Mouse (Mus musculus): ENCODE results near the gene Nans.
A peak's percentile ranks its signal among the peaks of the same experiment; 100 is the strongest.

The Nans gene

DNA sequence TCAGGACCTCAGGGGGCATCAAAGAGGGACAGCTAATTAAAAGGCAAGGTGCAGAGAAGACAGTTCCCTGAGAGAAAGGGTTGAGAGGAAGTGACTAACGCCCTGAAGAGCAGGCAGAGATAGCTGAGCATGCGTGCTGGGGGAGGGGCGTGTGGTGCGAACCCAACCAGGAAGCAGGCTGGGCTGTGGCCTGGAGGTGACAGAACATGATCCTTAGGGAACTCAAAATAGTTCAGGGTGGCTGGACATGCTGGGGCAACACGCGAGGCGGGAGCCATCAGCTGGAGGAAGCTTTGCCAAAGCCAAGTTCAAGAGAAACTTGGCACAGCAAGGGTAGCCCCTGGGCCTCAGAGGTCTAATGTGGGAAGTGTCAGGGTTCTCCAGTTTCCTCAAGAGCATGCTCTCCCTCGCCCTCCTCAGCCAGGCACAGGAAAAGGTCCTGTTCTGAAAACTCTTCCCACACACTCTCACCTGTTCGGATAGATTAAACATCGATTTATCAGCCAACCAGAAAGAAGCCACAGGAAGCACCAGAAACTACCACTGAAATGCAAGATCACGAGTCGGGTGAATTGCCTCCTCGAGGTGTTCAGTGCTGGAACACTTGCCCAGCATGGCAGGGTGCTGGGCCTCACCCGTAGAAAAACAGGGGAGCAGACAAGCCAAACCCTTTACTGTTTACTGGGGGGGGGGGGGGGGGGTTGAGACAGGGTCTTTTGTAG is 3.2 kb upstream of the Nans start:
- DNase-seq (ENCODE audit: low read depth, low spot score) = peak; percentile 77

DNA sequence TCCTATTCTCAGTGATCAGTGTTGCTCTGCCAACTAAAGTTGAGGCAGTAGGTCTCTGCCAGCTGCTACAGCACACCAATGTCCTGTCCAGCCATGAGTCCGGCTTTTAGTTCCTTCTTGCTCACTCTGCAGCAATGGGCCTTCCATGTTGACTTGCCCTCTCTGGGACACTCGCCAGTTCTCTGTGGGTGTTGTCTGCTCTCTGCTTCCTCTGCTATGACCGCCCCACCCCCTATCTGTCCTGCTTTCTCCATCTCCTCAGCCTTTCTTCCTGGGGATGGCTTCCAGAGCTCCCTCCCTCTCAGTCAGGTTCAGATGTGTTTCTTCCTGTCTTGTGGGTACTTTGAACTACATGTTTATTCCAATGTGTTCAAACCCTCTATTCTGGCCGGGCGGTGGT is 1.7 kb upstream of the Nans start:
- DNase-seq (ENCODE audit: low read depth, low spot score) = no peak

DNA sequence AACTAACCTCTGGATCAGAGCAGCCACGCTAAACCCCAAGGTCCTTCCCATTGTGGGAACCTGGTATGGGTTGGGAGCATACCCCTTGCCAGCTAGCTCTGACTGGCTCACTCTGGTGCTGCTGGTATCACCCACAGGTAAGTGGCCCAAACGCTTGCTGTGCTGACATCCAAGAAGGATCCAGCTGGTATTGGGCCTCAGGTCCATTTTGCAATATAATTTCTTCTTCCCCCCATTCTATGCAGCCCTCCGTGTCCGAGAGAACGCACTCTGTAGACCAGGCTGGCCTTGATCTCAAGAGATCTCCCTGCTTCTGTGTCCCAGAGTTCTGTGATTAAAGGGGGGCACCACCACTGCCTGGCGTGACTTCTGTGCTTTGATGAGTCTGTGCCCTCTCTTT is 4.0 kb downstream of the Nans start:
- DNase-seq (ENCODE audit: low read depth, low spot score) = no peak

- no peak for DNase-seq (ENCODE audit: low read depth, low spot score)
Observed at GRCm38 (mm10) chr4:46495543-46495942, 6.5 kb downstream of the Nans start.

- DNase-seq (ENCODE audit: low read depth, low spot score) = peak; percentile 60
Observed at GRCm38 (mm10) chr4:46497286-46497892, 8.3 kb downstream of the Nans start.

DNA sequence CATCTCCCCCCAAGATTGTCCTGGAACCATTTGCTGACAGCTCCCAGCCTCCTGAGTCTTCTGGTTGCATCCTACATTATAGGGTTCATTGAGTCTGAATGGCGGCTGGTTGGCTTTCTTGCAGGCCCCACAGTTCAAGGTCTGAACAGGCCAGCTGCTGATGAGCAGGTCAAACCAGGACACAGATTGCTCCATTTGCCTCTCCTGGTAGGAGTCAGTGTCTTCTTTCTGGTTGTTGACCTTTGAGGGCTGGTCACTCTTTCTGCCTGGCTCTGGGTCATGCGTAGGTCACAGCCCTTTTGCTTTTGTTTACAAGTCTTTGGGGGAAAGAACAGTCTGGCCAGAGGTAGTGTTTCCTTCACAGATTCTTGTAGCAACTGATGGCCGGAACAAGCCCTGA is 9.5 kb downstream of the Nans start:
- DNase-seq (ENCODE audit: low read depth, low spot score) = no peak

DNA sequence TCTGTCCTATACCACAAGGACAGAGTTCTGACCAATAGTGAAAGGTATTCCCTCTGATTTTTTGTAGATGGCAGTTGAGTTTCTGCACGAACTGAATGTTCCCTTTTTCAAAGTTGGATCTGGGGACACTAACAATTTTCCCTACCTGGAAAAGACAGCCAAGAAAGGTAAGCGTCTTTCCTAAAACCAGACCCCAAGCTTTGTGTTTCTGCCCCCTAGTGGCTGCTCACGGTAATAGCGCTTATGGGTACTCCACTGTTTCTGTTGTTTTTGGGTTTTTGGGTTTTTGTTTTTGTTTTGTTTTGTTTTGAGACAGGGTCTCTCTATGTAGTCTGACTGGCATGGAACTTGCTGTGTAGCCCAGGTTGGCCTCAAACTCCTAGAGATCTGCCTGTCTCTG is 9.9 kb downstream of the Nans start:
- peak; percentile 42 for DNase-seq (ENCODE audit: low read depth, low spot score)

DNA sequence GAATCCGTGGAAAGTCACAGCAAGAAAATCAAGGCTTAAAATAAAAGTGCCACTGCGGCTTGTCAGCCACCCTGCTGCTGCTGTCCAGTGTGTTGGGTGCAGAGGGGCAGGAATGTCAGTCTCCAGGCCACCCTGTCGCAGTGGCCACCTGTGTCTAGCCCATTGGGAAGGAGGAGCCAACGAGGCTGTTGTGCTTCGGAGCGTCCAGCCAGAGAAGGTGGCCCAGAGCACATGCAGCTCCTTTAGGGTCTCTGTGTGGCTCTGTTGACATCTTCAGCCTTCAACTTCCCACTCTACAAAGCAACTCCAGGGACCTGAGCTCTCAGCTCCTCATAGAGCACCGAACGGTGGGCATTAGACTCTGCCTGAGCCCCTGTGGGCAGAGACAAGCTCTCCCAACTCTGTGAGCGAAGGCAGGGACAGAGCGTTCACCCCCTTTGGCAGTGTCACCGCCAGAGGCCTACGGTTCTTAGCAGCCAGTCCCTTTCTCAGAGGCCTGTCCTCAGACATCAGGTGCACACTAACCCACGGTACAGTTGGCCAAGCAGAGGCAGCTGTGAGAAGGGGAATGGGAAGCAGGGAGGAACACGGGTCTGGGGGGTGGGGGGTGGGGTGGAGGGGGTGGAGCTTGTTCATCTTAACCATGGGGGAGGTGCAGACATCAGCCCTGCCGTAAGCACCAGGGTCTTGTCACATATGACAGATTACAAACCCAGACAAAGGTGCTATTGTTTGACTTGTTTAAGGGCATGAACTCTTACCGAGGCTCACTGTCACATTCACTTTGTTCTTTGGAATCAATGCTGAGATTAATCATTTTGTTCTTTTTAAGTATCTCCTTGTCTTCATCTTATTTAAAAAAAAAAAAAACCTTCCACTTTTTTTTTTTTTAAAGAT is 13.8 kb downstream of the Nans start:
- DNase-seq (ENCODE audit: low read depth, low spot score) = no peak

GRCm38 (mm10) chr4:46503881-46504280 is 14.8 kb downstream of the Nans start:
- DNase-seq (ENCODE audit: low read depth, low spot score) = no peak

GRCm38 (mm10) chr4:46505361-46506057 is 16.5 kb downstream of the Nans start:
- no peak for DNase-seq (ENCODE audit: low read depth, low spot score)

GRCm38 (mm10) chr4:46506801-46507610 is 18.0 kb downstream of the Nans start:
- peak; percentile 87 for DNase-seq (ENCODE audit: low read depth, low spot score)

DNA sequence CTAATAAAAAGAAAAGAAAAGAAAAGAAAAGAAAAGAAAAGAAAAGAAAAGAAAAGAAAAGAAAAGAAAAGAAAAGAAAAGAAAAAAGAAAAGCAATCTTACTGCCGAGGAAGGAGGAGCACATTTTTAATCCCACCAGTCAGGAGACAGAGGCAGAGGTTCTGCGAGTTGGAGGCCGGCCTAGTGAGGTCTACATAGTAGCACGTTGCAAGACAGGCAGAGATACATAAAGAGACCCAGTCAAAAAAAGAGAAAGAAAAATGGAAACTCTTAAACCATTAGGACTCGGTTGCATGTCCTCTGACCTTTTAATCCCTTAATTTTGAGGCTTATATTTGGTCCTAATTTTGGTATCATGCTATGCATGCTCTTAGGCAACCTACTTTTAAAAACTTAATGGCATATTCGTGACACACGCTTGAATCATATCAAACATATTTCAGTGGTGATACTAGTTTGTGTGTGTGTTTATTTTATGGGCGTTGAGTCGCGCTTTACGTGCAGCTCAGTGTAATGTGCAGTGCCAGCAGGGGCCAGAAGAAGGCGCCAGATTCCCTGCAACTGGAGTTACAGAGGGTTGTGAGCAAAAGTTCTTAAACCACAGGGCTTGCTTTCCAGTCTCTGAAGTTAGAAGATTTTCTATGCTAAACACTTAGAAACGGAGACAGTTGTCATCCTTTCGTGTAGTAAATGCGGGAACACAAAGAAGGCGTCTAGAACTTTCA is 18.9 kb downstream of the Nans start:
- peak; percentile 82 for DNase-seq (ENCODE audit: low read depth, low spot score)

- no peak for DNase-seq (ENCODE audit: low read depth, low spot score)
Observed at GRCm38 (mm10) chr4:46520491-46520890, 31.4 kb downstream of the Nans start.

DNA sequence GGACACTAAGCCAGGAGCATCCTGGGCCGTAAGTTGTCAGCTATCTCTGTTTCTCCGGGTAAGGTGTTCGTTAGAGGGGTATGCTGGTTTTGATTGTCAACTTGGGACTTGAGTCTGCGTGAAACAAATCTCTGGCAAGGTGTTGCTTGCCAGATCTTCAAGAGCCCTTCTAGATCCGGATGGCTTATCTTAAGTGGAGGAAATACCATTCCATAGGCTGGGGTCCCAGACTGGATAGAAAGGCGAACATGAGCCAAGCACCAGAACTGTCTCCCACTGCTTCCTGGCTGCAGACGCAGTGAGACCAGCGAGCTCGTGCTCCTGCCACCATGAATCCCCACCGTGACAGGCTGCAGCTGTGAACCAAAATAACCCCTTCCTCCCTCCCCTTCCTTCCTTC is 32.4 kb downstream of the Nans start:
- no peak for DNase-seq (ENCODE audit: low read depth, low spot score)

GRCm38 (mm10) chr4:46523324-46523723 is 34.3 kb downstream of the Nans start:
- no peak for DNase-seq (ENCODE audit: low read depth, low spot score)

DNA sequence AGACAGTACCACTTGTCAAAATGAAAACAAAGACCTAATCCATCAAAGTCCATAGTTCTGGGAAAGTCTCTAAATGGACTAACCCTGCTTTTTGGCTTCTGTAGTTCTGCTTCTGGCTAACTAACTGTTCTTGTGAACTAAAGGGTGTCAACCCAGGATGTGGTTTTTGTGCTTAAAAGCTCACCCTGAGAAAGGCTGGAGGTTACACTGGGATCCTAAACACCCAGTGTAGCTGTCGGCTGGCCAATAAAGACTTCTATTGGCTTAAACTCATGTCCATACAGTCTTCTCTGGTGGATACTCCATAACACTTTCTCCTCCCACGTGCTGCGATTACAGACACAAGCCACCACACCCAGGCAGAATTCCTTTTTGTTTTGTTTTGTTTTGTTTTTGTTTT is 37.2 kb downstream of the Nans start:
- DNase-seq (ENCODE audit: low read depth, low spot score) = no peak

- DNase-seq (ENCODE audit: low read depth, low spot score) = peak; percentile 50
Observed at GRCm38 (mm10) chr4:46526798-46527557, 37.9 kb downstream of the Nans start.

DNA sequence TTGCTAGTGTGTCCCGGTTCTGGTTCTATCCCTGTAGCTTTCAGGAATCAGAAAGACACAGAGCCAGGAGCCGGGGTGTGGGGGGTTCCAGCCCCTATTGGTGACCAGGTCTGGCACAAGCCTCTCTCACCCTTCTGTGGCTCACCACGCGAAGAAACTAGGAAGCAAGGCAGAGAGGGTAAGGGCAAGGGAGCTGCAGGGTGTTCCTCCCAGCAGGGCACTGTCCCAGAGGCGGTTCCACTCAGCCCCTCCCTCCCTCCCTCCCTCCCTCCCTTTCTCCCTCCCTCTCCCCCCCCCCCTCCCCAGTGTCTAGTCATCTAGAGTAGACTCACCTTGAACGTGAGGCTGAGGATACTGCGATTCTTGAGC is 38.5 kb downstream of the Nans start:
- no peak for DNase-seq (ENCODE audit: low read depth, low spot score)

GRCm38 (mm10) chr4:46529722-46530121 is 40.7 kb downstream of the Nans start:
- DNase-seq (ENCODE audit: low read depth, low spot score) = no peak

DNA sequence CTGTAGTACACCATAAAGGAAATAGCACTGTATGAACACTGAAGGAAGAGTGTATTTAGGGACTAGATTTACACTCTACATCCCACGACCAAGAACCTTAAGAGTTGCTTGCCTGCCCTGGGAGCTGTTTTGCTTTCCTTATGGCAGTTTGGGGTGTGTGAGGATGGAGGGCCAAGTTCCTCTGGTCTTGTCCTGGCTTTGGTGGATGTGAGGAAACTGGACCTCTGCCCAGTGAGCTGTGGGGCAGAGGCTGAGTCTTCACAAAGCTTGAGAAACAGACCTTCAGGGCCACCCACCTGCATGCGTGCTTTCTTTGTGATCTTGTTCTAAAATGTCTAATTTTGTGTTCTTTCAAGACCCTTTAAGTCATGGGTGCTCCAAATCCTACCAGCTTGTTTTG is 43.5 kb downstream of the Nans start:
- DNase-seq (ENCODE audit: low read depth, low spot score) = no peak

Data from ES-CJ7 (cell line).